Mouse (Mus musculus): ENCODE results near the gene Mknk1. TPM values are rescaled to one million over a fixed set of nuclear protein-coding genes. Genes with fewer than 3 reads are reported as not detected.

The Mknk1 gene
- total RNA-seq, 1 experiment from 2014 or later = 98.0 TPM

GRCm38 (mm10) chr4:115881183-115881582 is 42.2 kb downstream of the Mknk1 start:
- ATAC-seq (replicated peaks; ENCODE audit: insufficient number of reproducible peaks, low FRiP score, low TSS enrichment, poor library complexity, severe bottlenecking) = no peak

GRCm38 (mm10) chr4:115882195-115882594 is 43.2 kb downstream of the Mknk1 start:
- no peak for ATAC-seq (replicated peaks; ENCODE audit: insufficient number of reproducible peaks, low FRiP score, low TSS enrichment, poor library complexity, severe bottlenecking)

GRCm38 (mm10) chr4:115884022-115884421 is 45.0 kb downstream of the Mknk1 start, which contains the start of gene Kncn:
Kncn (plus strand) TSS chr4:115884400.
- ATAC-seq (replicated peaks; ENCODE audit: insufficient number of reproducible peaks, low FRiP score, low TSS enrichment, poor library complexity, severe bottlenecking) = no peak

GRCm38 (mm10) chr4:115885846-115886245 is 46.8 kb downstream of the Mknk1 start:
- ATAC-seq (replicated peaks; ENCODE audit: insufficient number of reproducible peaks, low FRiP score, low TSS enrichment, poor library complexity, severe bottlenecking) = no peak

GRCm38 (mm10) chr4:115886875-115887274 is 47.9 kb downstream of the Mknk1 start:
- ATAC-seq (replicated peaks; ENCODE audit: insufficient number of reproducible peaks, low FRiP score, low TSS enrichment, poor library complexity, severe bottlenecking) = no peak

GRCm38 (mm10) chr4:115890066-115890465 is 51.1 kb downstream of the Mknk1 start:
- ATAC-seq (replicated peaks; ENCODE audit: insufficient number of reproducible peaks, low FRiP score, low TSS enrichment, poor library complexity, severe bottlenecking) = no peak

GRCm38 (mm10) chr4:115890553-115890952 is 51.6 kb downstream of the Mknk1 start, which contains the start of gene 6430628N08Rik:
6430628N08Rik (plus strand) TSS chr4:115890665.
- ATAC-seq (replicated peaks; ENCODE audit: insufficient number of reproducible peaks, low FRiP score, low TSS enrichment, poor library complexity, severe bottlenecking) = no peak

GRCm38 (mm10) chr4:115894281-115894680 is 55.3 kb downstream of the Mknk1 start:
- ATAC-seq (replicated peaks; ENCODE audit: insufficient number of reproducible peaks, low FRiP score, low TSS enrichment, poor library complexity, severe bottlenecking) = no peak

GRCm38 (mm10) chr4:115897901-115898631 is 59.1 kb downstream of the Mknk1 start:
- ATAC-seq (replicated peaks; ENCODE audit: insufficient number of reproducible peaks, low FRiP score, low TSS enrichment, poor library complexity, severe bottlenecking) = no peak

- ATAC-seq (replicated peaks; ENCODE audit: insufficient number of reproducible peaks, low FRiP score, low TSS enrichment, poor library complexity, severe bottlenecking) = no peak
Observed at GRCm38 (mm10) chr4:115902816-115903215, 63.8 kb downstream of the Mknk1 start.

- ATAC-seq (replicated peaks; ENCODE audit: insufficient number of reproducible peaks, low FRiP score, low TSS enrichment, poor library complexity, severe bottlenecking) = no peak
Observed at GRCm38 (mm10) chr4:115904375-115904774, 65.4 kb downstream of the Mknk1 start.

GRCm38 (mm10) chr4:115905701-115906100 is 66.7 kb downstream of the Mknk1 start:
- no peak for ATAC-seq (replicated peaks; ENCODE audit: insufficient number of reproducible peaks, low FRiP score, low TSS enrichment, poor library complexity, severe bottlenecking)

GRCm38 (mm10) chr4:115906791-115907190 is 67.8 kb downstream of the Mknk1 start:
- no peak for ATAC-seq (replicated peaks; ENCODE audit: insufficient number of reproducible peaks, low FRiP score, low TSS enrichment, poor library complexity, severe bottlenecking)

- ATAC-seq (replicated peaks; ENCODE audit: insufficient number of reproducible peaks, low FRiP score, low TSS enrichment, poor library complexity, severe bottlenecking) = no peak
Observed at GRCm38 (mm10) chr4:115907994-115908393, 69.0 kb downstream of the Mknk1 start.

- ATAC-seq (replicated peaks; ENCODE audit: insufficient number of reproducible peaks, low FRiP score, low TSS enrichment, poor library complexity, severe bottlenecking) = no peak
Observed at GRCm38 (mm10) chr4:115908641-115909040, 69.6 kb downstream of the Mknk1 start.

- ATAC-seq (replicated peaks; ENCODE audit: insufficient number of reproducible peaks, low FRiP score, low TSS enrichment, poor library complexity, severe bottlenecking) = no peak
Observed at GRCm38 (mm10) chr4:115911586-115911985, 72.6 kb downstream of the Mknk1 start.

- no peak for ATAC-seq (replicated peaks; ENCODE audit: insufficient number of reproducible peaks, low FRiP score, low TSS enrichment, poor library complexity, severe bottlenecking)
Observed at GRCm38 (mm10) chr4:115919911-115920310, 80.9 kb downstream of the Mknk1 start.

GRCm38 (mm10) chr4:115922688-115923087 is 83.7 kb downstream of the Mknk1 start:
- no peak for ATAC-seq (replicated peaks; ENCODE audit: insufficient number of reproducible peaks, low FRiP score, low TSS enrichment, poor library complexity, severe bottlenecking)

- no peak for ATAC-seq (replicated peaks; ENCODE audit: insufficient number of reproducible peaks, low FRiP score, low TSS enrichment, poor library complexity, severe bottlenecking)
Observed at GRCm38 (mm10) chr4:115923262-115923880, 84.4 kb downstream of the Mknk1 start.

GRCm38 (mm10) chr4:115927637-115928036 is 88.6 kb downstream of the Mknk1 start:
- no peak for ATAC-seq (replicated peaks; ENCODE audit: insufficient number of reproducible peaks, low FRiP score, low TSS enrichment, poor library complexity, severe bottlenecking)

Measured in monocyte, adult 5-6 weeks (primary cell).